10 mouse cellular contexts compared by ENCODE assay signal in genomic region chr6:84106082-84106481, GRCm38 (mm10).
DNase-seq lines count a peak whose midpoint lies in the region; ATAC-seq and TF ChIP-seq lines count a peak whose summit lies in the region.
"Had no signal": no experiment of that assay in that cellular context is flagged by ENCODE, and none has a peak within 500 bp of the region (broad histone marks: within the 10 kb centered on the region; RNA-seq: fewer than 3 reads in every experiment).

No protein-coding gene starts in this region.

- no peak for TF ChIP-seq CTCF in layer of hippocampus, adult 2 months (conservative IDR thresholded peaks at IDR 0.05)
- TF ChIP-seq CTCF in hindbrain, postnatal 0 days (IDR thresholded peaks at IDR 0.05; ENCODE audit: low read depth) = no peak
- no peak for TF ChIP-seq CTCF in midbrain, postnatal 0 days (IDR thresholded peaks at IDR 0.05)

- no peak for ATAC-seq in hindbrain, postnatal 0 days
- ATAC-seq in midbrain, postnatal 0 days (ENCODE audit: low FRiP score) = no peak

- H3K9ac ChIP-seq in hindbrain, postnatal 0 days (replicated peaks; ENCODE audit: low read length) = peak overlapping the region; percentile 40
- 0 out of 2 replicates have a peak overlapping the region, but pooled peaks have one; percentile 50 for H3K9ac ChIP-seq in midbrain, postnatal 0 days (replicated peaks; ENCODE audit: low read length, poor library complexity, severe bottlenecking)

- peaks cover 69% of the 10 kb centered on the region for H3K27me3 ChIP-seq in forebrain, embryonic 10.5 days (ENCODE audit: poor library complexity, severe bottlenecking)
- H3K27me3 ChIP-seq in hindbrain, postnatal 0 days (ENCODE audit: insufficient read depth, low read length) = no peaks in the 10 kb centered on the region
- H3K27me3 ChIP-seq in midbrain, postnatal 0 days (ENCODE audit: insufficient read depth, low read length) = 0 out of 2 replicates have a peak, but pooled peaks cover 9% of the 10 kb centered on the region

- H3K27ac ChIP-seq in layer of hippocampus, adult 2 months = peak overlapping the region; percentile 71; the same call in 1 of the 2 replicates
- peak overlapping the region; percentile 82 for H3K27ac ChIP-seq in forebrain, embryonic 10.5 days
- no peak overlapping the region for H3K27ac ChIP-seq in hindbrain, postnatal 0 days
- no peak overlapping the region for H3K27ac ChIP-seq in midbrain, postnatal 0 days (ENCODE audit: low read depth, low read length)

- H3K9me3 ChIP-seq in forebrain, embryonic 10.5 days = no peaks in the 10 kb centered on the region
- H3K9me3 ChIP-seq in hindbrain, postnatal 0 days (ENCODE audit: low read length) = no peaks in the 10 kb centered on the region
- H3K9me3 ChIP-seq in midbrain, postnatal 0 days (ENCODE audit: low read length) = no peaks in the 10 kb centered on the region
- H3K9me3 ChIP-seq: G1E had no signal

- WGBS in forebrain, embryonic 10.5 days = 9% methylated on average over 12 of the region's 12 CpGs
- 10% methylated on average over 12 of the region's 12 CpGs for WGBS in hindbrain, postnatal 0 days
- 14% methylated on average over 12 of the region's 12 CpGs for whole genome bisulfite sequencing in midbrain, postnatal 0 days

- DNase-seq in layer of hippocampus, adult 2 months (ENCODE audit: low spot score in 2 of 2) = no peak
- DNase-seq in layer of hippocampus, adult 8-10 months (ENCODE audit: low spot score in 2 of 2) = no peak
- DNase-seq in forebrain, embryonic 10.5 days (ENCODE audit: extremely low spot score, low spot score) = no peak
- no peak for DNase-seq in hindbrain, postnatal 0 days (ENCODE audit: low spot score)
- no peak for DNase-seq in midbrain, postnatal 0 days (ENCODE audit: low spot score)
- no peak for DNase-seq in urinary bladder, postnatal 10 days (ENCODE audit: low spot score)
- no peak for DNase-seq in retina, embryonic 14.5 days (ENCODE audit: low spot score)
- no peak for DNase-seq in adrenal gland, postnatal 25 days
- DNase-seq: thymus, adult 2 months had no signal

- H3K4me2 ChIP-seq in hindbrain, postnatal 0 days (ENCODE audit: low read depth, low read length) = peak overlapping the region; percentile 74
- H3K4me2 ChIP-seq in midbrain, postnatal 0 days (ENCODE audit: low read depth, low read length, poor library complexity, severe bottlenecking) = peak overlapping the region; percentile 74

- H3K36me3 ChIP-seq in forebrain, embryonic 10.5 days (replicated peaks) = no peaks in the 10 kb centered on the region
- no peaks in the 10 kb centered on the region for H3K36me3 ChIP-seq in hindbrain, postnatal 0 days (ENCODE audit: insufficient read depth, low read length)
- no peaks in the 10 kb centered on the region for H3K36me3 ChIP-seq in midbrain, postnatal 0 days (ENCODE audit: insufficient read depth, low read length)
- H3K36me3 ChIP-seq: G1E had no signal

- H3K4me3 ChIP-seq in layer of hippocampus, adult 2 months = peak overlapping the region; percentile 58
- H3K4me3 ChIP-seq in forebrain, embryonic 10.5 days = peak overlapping the region; percentile 55
- H3K4me3 ChIP-seq in hindbrain, postnatal 0 days (ENCODE audit: low read length) = peak overlapping the region; percentile 39
- peak overlapping the region; percentile 41 for H3K4me3 ChIP-seq in midbrain, postnatal 0 days (ENCODE audit: low read depth, low read length)

- H3K4me1 ChIP-seq in forebrain, embryonic 10.5 days = peaks cover 41% of the 10 kb centered on the region
- no peaks in the 10 kb centered on the region for H3K4me1 ChIP-seq in hindbrain, postnatal 0 days (ENCODE audit: insufficient read depth, low read length)
- H3K4me1 ChIP-seq in midbrain, postnatal 0 days (ENCODE audit: insufficient read depth, low read length) = 0 out of 2 replicates have a peak, but pooled peaks cover 7% of the 10 kb centered on the region

Comparison
In these comparisons a context has a peak if more than half of its experiments do, and no peak if none do; other contexts are left out.
1. H3K27ac ChIP-seq: peak in layer of hippocampus, adult 2 months (single experiment) and forebrain, embryonic 10.5 days (single experiment); none in hindbrain, postnatal 0 days (single experiment) and midbrain, postnatal 0 days (single experiment).
2. Peak in every context shown above with its lines, with median percentiles within 50 percentile points of each other: H3K4me3 ChIP-seq.